Mouse (Mus musculus) embryonic facial prominence, embryonic 10.5 days (tissue): ENCODE data around the gene Gnai3. TPM values are rescaled to one million over a fixed set of nuclear protein-coding genes. Genes with fewer than 3 reads are reported as not detected.

Source experiments
- DNase-seq: peaks from one replicate; pipeline ENCODE4 v3.0.0-alpha.2; 2017; ENCODE audit warnings: low spot score
- H3K27ac ChIP-seq: fragments of 300-500 bp; sonication (generic); replicated peaks from 2 replicates; pipeline ENCODE4 v1.5.1; 2016; ENCODE audit warnings: mild to moderate bottlenecking
- H3K27me3 ChIP-seq: fragments of 300-500 bp; sonication (generic); replicated peaks from 2 replicates; pipeline ENCODE4 v1.6.1; 2016; ENCODE audit warnings: low read depth, mild to moderate bottlenecking; ENCODE audit not compliant: poor library complexity, severe bottlenecking
- H3K36me3 ChIP-seq: fragments of 300-500 bp; sonication (generic); replicated peaks from 2 replicates; pipeline ENCODE4 v1.6.1; 2016; ENCODE audit warnings: mild to moderate bottlenecking, moderate library complexity
- H3K4me1 ChIP-seq: fragments of 300-500 bp; sonication (generic); 2 replicates; pipeline ENCODE4 v1.6.1; 2016
- H3K4me3 ChIP-seq: fragments of 300-500 bp; sonication (generic); 2 replicates; pipeline ENCODE4 v1.5.1; 2016; ENCODE audit warnings: mild to moderate bottlenecking, moderate library complexity
- H3K9me3 ChIP-seq: fragments of 300-500 bp; sonication (generic); 2 replicates; pipeline ENCODE4 v1.6.1; 2016; ENCODE audit warnings: mild to moderate bottlenecking
- WGBS: fragments of 180-500 bp; shearing (Covaris S2); methylation state at CpG from one replicate; pipeline ENCODE4 v1.1.7; 2016; 5-methylcytosine and 5-hydroxymethylcytosine counted together
- polyA plus RNA-seq: library from polyadenylated mRNA; unstranded; fragments of >200 nt; fragmentation: Nextera tagmentation; extraction: Ambion mirVana; gene quantifications from 2 replicates; pipeline ENCODE4 v1.2.1, GENCODE M21; 2016

The Gnai3 gene
- polyA plus RNA-seq, 1 experiment from 2014 or later: 194 TPM

- H3K36me3 ChIP-seq: peaks cover 4% of the 10 kb centered on the region; the same call in 1 of the 2 replicates
- H3K4me3 ChIP-seq: no peak overlapping the region
- DNase-seq: no peak
- 78% methylated on average over 6 of the region's 6 CpGs for WGBS
- no peaks in the 10 kb centered on the region for H3K27me3 ChIP-seq
- H3K4me1 ChIP-seq: peaks cover 7% of the 10 kb centered on the region; the same call in 1 of the 2 replicates
- H3K27ac ChIP-seq: no peak overlapping the region
- H3K9me3 ChIP-seq: no peaks in the 10 kb centered on the region
Observed at GRCm38 (mm10) chr3:108067370-108067934, 78.5 kb downstream of the Gnai3 start.

GRCm38 (mm10) chr3:108065551-108065950 lies 80.4 kb downstream of the Gnai3 start:
- Histone ChIP-seq H3K27me3 (no peaks in the 10 kb centered on the region), H3K4me1 (peaks cover 10% of the 10 kb centered on the region), H3K27ac (no peak overlapping the region), H3K4me3 (no peak overlapping the region), H3K9me3 (no peaks in the 10 kb centered on the region), H3K36me3 (no peaks in the 10 kb centered on the region)
- DNase-seq: no peak
- 85% methylated on average over 9 of the region's 9 CpGs for WGBS

GRCm38 (mm10) chr3:108064672-108065071 lies 81.3 kb downstream of the Gnai3 start:
- Histone ChIP-seq H3K27ac (no peak overlapping the region; the same call in 1 of the 2 replicates), H3K36me3 (no peaks in the 10 kb centered on the region), H3K9me3 (no peaks in the 10 kb centered on the region), H3K4me1 (peaks cover 10% of the 10 kb centered on the region), H3K4me3 (no peak overlapping the region), H3K27me3 (no peaks in the 10 kb centered on the region)
- WGBS: 73% methylated on average over 4 of the region's 4 CpGs
- no peak for DNase-seq

GRCm38 (mm10) chr3:108062648-108063047 lies 83.3 kb downstream of the Gnai3 start:
- WGBS: 87% methylated on average over 8 of the region's 8 CpGs
- no peaks in the 10 kb centered on the region for H3K27me3 ChIP-seq
- no peak for DNase-seq

GRCm38 (mm10) chr3:108061420-108061819 lies 84.5 kb downstream of the Gnai3 start:
- no peak overlapping the region for H3K27ac ChIP-seq
- DNase-seq: peak; percentile 41

More at GRCm38 (mm10) chr3:108062648-108063047, 83.3 kb downstream of the Gnai3 start:
- no peak overlapping the region for H3K27ac ChIP-seq
- H3K4me3 ChIP-seq: no peak overlapping the region
- H3K9me3 ChIP-seq: no peaks in the 10 kb centered on the region
- H3K4me1 ChIP-seq: peaks cover 3% of the 10 kb centered on the region; the same call in 1 of the 2 replicates
- no peaks in the 10 kb centered on the region for H3K36me3 ChIP-seq

More at GRCm38 (mm10) chr3:108061420-108061819, 84.5 kb downstream of the Gnai3 start:
- peak overlapping the region; percentile 16; the same call in 1 of the 2 replicates for H3K4me3 ChIP-seq
- H3K36me3 ChIP-seq: no peaks in the 10 kb centered on the region
- no peaks in the 10 kb centered on the region for H3K27me3 ChIP-seq
- H3K9me3 ChIP-seq: no peaks in the 10 kb centered on the region
- peaks cover 3% of the 10 kb centered on the region; the same call in 1 of the 2 replicates for H3K4me1 ChIP-seq
- WGBS: 23% methylated on average over 7 of the region's 7 CpGs

Other genes starting within 250 kb of the Gnai3 start
- gene Gstm7, start 214.3 kb downstream of the Gnai3 start, polyA plus RNA-seq: 18.5 and 22.8 TPM in 2 replicates
- 8.6 and 8.9 TPM in 2 replicates for gene Gstm6, start 202.4 kb downstream of the Gnai3 start, polyA plus RNA-seq
- gene Gstm3, start 176.9 kb downstream of the Gnai3 start, polyA plus RNA-seq: not detected in 2 replicates
- gene Gstm2, start 159.7 kb downstream of the Gnai3 start, polyA plus RNA-seq: 21.0 and 21.8 TPM in 2 replicates
- gene Gstm1, start 128.2 kb downstream of the Gnai3 start, polyA plus RNA-seq: 32.4 and 35.2 TPM in 2 replicates
- gene Gstm4, start 101.3 kb downstream of the Gnai3 start, polyA plus RNA-seq: 12.9 and 13.2 TPM in 2 replicates
- 69.4 and 70.6 TPM in 2 replicates for gene Ampd2, start 59.5 kb downstream of the Gnai3 start, polyA plus RNA-seq
- gene Gnat2, start 53.4 kb downstream of the Gnai3 start, polyA plus RNA-seq: 0.90 and 1.3 TPM in 2 replicates
- gene Gpr61, start 8.7 kb upstream of the Gnai3 start, polyA plus RNA-seq: 0.30 and 0.36 TPM in 2 replicates
- gene Amigo1, start 40.2 kb upstream of the Gnai3 start, polyA plus RNA-seq: 4.0 and 4.3 TPM in 2 replicates
- gene Cyb561d1, start 55.1 kb upstream of the Gnai3 start, polyA plus RNA-seq: 3.1 and 3.4 TPM in 2 replicates
- 23.9 and 25.8 TPM in 2 replicates for gene Atxn7l2, start 64.8 kb upstream of the Gnai3 start, polyA plus RNA-seq
- 0.55 and 0.95 TPM in 2 replicates for gene Sypl2, start 80.5 kb upstream of the Gnai3 start, polyA plus RNA-seq
- 361 and 368 TPM in 2 replicates for gene Psma5, start 110.8 kb upstream of the Gnai3 start, polyA plus RNA-seq
- 12.9 and 15.5 TPM in 2 replicates for gene Sort1, start 137.9 kb upstream of the Gnai3 start, polyA plus RNA-seq
- gene Mybphl, start 218.8 kb upstream of the Gnai3 start, polyA plus RNA-seq: 0.22 TPM in 1 of 2 replicates, not detected in the other
- gene Psrc1, start 237.7 kb upstream of the Gnai3 start, polyA plus RNA-seq: 97.9 and 100.0 TPM in 2 replicates